Mouse (Mus musculus) forebrain, embryonic 14.5 days (tissue): ENCODE measurements around the gene Slc9a9. TPM values are rescaled to one million over a fixed set of nuclear protein-coding genes. Genes with fewer than 3 reads are reported as not detected.
A peak's percentile ranks its signal among the peaks of the same experiment; 100 is the strongest.

ENCODE experiments used
- ATAC-seq: fragments of 200-750 bp; cut with Nextera tagmentation; 2 replicates; pipeline ENCODE4 v1.8.0; 2017; ENCODE audit warnings: mild to moderate bottlenecking, moderate library complexity
- DNase-seq: peaks from one replicate; pipeline ENCODE4 v3.0.0-alpha.2; 2015; ENCODE audit warnings: low spot score
- H3K27ac ChIP-seq: fragments of 300-500 bp; sonication (generic); 2 replicates; pipeline ENCODE4 v1.5.1; 2014; ENCODE audit warnings: low read depth, mild to moderate bottlenecking, control low read depth, low read length, moderate library complexity
- H3K27me3 ChIP-seq: fragments of 300-500 bp; sonication (generic); replicated peaks from 2 replicates; pipeline ENCODE4 v1.6.1; 2014; ENCODE audit warnings: low read length, control low read depth, mixed read lengths; ENCODE audit not compliant: control insufficient read depth, insufficient read depth
- H3K36me3 ChIP-seq: fragments of 300-500 bp; sonication (generic); 2 replicates; pipeline ENCODE4 v1.6.1; 2014; ENCODE audit warnings: low read length, control low read depth; ENCODE audit not compliant: control insufficient read depth, insufficient read depth
- H3K4me1 ChIP-seq: fragments of 300-500 bp; sonication (generic); 2 replicates; pipeline ENCODE4 v1.6.1; 2014; ENCODE audit warnings: antibody characterized with exemption, low read length, control low read depth; ENCODE audit not compliant: control insufficient read depth, insufficient read depth
- H3K4me2 ChIP-seq: fragments of 300-500 bp; sonication (generic); 2 replicates; pipeline ENCODE4 v1.6.1; 2014; ENCODE audit warnings: mild to moderate bottlenecking, control low read depth, low read length
- H3K4me3 ChIP-seq: fragments of 300-500 bp; sonication (generic); 2 replicates; pipeline ENCODE4 v1.5.1; 2014; ENCODE audit warnings: low read depth, low read length, control low read depth
- H3K9ac ChIP-seq: fragments of 300-500 bp; sonication (generic); 2 replicates; pipeline ENCODE4 v1.6.1; 2014; ENCODE audit warnings: mild to moderate bottlenecking, low read length, control low read depth, moderate library complexity
- H3K9me3 ChIP-seq: fragments of 300-500 bp; sonication (generic); replicated peaks from 2 replicates; pipeline ENCODE4 v1.6.1; 2016; ENCODE audit warnings: low read length, control low read depth, mixed read lengths; ENCODE audit not compliant: control insufficient read depth
- WGBS: fragments of 180-500 bp; shearing (Covaris S2); extraction: QIAGEN DNeasy Blood & Tissue Kit; methylation state at CpG from one replicate; pipeline ENCODE4 v1.1.7; 2014; 5-methylcytosine and 5-hydroxymethylcytosine counted together
- polyA plus RNA-seq: library from polyadenylated mRNA; unstranded; fragments of >200 nt; fragmentation: Nextera tagmentation; extraction: Ambion mirVana; gene quantifications from 2 replicates; pipeline ENCODE4 v1.2.1, GENCODE M21; 2014

The Slc9a9 gene
- polyA plus RNA-seq, 1 experiment from 2014 or later, result 3.7 TPM

DNA sequence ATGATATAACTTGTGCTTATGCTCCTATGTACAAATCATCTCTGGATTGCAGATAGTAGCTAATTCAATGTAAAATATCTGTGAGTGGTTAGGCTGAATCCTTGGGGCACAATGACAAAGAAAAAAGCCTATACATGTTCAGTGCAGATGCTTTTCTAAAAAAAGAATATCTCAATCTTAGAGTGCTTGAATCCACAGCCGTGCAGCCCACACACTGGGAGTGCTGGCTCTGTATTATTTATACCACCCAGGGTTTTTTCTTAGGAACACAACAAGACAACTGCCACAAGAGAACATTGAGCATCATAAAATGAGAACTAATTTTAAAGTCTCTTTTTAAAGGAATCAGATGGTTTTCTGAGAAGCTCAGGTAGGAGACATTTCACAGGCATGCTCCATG is 19.7 kb upstream of the Slc9a9 start:
- no peak overlapping the region for H3K9ac ChIP-seq

DNA sequence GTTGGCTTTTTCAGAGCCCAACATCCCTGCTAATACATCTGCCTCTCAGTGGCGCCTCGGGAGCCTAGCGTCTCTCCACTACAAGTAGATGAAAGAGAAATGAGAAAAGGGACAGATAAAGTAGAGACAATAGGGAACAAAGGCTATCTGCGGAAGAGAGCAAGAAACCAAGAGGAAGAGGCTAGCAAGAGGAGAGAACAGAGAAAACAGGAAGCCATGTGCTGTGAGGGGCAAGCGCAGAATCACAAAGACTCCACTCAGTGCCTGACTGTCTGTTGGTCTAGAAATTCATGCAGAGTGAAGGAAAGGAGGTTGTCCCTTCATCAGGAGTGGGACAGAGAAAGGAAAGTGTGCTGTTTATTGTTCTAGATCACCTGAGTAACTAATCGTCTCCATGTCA is 16.5 kb upstream of the Slc9a9 start:
- H3K4me1 ChIP-seq, result no peaks in the 10 kb centered on the region
- no peak for ATAC-seq
- 88% methylated on average over 6 of the region's 6 CpGs for WGBS
- no peaks in the 10 kb centered on the region for H3K27me3 ChIP-seq
- no peak overlapping the region for H3K27ac ChIP-seq
- no peak overlapping the region for H3K4me2 ChIP-seq
- H3K4me3 ChIP-seq, result no peak overlapping the region
- no peak overlapping the region for H3K9ac ChIP-seq
- H3K9me3 ChIP-seq, result no peaks in the 10 kb centered on the region
- no peak for DNase-seq
- H3K36me3 ChIP-seq, result no peaks in the 10 kb centered on the region

More for the DNA sequence above, 19.7 kb upstream of the Slc9a9 start:
- ATAC-seq (no peak), DNase-seq (no peak)
- Histone ChIP-seq H3K27ac (no peak overlapping the region), H3K4me3 (no peak overlapping the region), H3K4me1 (no peaks in the 10 kb centered on the region), H3K27me3 (no peaks in the 10 kb centered on the region), H3K4me2 (no peak overlapping the region), H3K9me3 (no peaks in the 10 kb centered on the region), H3K36me3 (no peaks in the 10 kb centered on the region)
- WGBS, result 82% methylated on average over 1 of the region's 1 CpGs

DNA sequence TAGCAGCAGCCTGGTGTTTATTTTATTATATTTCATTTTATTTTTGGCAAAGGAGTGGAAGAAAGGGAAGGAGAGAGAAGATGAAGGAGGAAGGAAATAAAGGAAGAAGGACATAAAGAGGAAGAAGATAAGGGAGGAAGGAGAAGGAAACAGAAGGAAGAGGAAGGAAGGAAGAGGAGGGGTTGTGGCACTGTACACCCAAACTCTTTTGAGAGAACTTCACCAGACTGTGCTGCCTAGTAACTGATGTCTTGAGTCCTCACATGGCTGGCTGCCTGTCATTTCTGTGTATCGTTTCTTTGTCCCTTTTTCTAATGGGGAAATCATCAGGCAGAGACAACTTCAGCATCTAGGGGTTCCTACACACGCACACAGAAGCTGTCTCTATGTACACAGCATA is 15.9 kb upstream of the Slc9a9 start:
- no peak overlapping the region for H3K4me2 ChIP-seq
- no peaks in the 10 kb centered on the region for H3K36me3 ChIP-seq
- H3K27me3 ChIP-seq, result no peaks in the 10 kb centered on the region
- H3K27ac ChIP-seq, result no peak overlapping the region
- no peak overlapping the region for H3K9ac ChIP-seq
- ATAC-seq (no peak), DNase-seq (no peak)
- no peaks in the 10 kb centered on the region for H3K4me1 ChIP-seq
- 77% methylated on average over 2 of the region's 2 CpGs for WGBS
- no peaks in the 10 kb centered on the region for H3K9me3 ChIP-seq
- H3K4me3 ChIP-seq, result no peak overlapping the region

DNA sequence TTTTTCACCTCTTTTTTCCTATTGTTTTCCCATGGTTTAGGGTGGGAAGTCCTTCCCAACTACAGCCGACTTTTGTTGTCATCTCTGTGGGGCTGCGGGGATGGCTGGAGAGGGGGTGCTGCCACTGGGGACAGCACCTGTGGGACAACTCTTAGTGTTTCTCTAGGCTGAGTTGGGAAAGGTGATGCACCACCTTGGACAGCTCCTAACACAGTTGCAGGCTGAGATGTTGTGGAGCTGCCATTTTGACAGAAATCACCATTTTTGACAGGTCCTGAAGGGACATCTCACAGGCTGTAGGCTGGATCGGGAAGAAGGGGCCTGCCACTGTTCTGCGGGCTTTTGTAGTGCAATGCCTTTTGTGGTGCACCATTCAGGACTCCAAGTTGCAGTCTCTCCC is 13.4 kb upstream of the Slc9a9 start:
- DNase-seq (no peak), ATAC-seq (no peak)
- H3K36me3 ChIP-seq, result no peaks in the 10 kb centered on the region
- 79% methylated on average over 4 of the region's 4 CpGs for WGBS
- no peaks in the 10 kb centered on the region for H3K9me3 ChIP-seq
- no peaks in the 10 kb centered on the region for H3K4me1 ChIP-seq
- no peak overlapping the region for H3K4me2 ChIP-seq
- H3K27me3 ChIP-seq, result no peaks in the 10 kb centered on the region
- no peak overlapping the region for H3K9ac ChIP-seq
- H3K27ac ChIP-seq, result no peak overlapping the region
- no peak overlapping the region for H3K4me3 ChIP-seq

DNA sequence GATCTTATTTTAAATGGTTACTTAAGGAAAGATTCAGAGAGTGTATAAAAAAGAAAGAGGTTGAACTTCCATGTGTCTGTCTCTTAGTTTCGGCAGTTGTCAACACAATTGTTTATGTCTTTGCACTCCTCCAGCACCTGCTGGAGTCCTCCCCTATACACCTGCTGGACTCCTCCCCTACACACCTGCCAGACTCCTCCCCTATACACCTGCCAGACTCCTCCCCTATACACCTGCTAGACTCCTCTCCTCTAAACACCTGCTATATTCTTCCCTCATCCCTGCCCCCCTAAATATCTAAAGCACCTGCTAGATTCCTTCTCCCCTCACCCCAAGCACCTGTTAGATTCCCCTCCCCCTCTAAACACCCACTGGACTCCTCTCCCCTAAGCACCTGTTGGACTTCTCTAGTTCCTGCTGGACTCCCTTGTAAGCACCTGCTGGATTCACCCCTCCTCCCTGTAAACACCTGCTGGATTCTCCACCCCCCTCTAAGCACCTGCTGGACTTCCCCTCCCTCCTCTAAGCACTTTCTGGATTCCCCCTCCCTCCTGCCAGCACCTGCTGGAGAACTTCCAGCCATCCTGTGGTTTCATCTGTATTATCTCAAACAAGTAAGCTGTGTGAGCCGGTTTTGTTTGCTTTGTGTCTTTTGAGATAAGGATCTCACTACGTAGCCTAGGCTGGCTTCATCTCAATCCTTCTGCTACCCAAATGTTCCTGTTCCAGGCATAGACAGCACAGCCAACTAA is 10.1 kb upstream of the Slc9a9 start:
- H3K36me3 ChIP-seq, result no peaks in the 10 kb centered on the region
- no peak overlapping the region for H3K4me2 ChIP-seq
- H3K9me3 ChIP-seq, result no peaks in the 10 kb centered on the region
- no peaks in the 10 kb centered on the region for H3K27me3 ChIP-seq
- ATAC-seq (no peak), DNase-seq (no peak)
- H3K4me1 ChIP-seq, result no peaks in the 10 kb centered on the region; the same call in 1 of the 2 replicates
- H3K9ac ChIP-seq, result no peak overlapping the region
- no peak overlapping the region for H3K4me3 ChIP-seq
- whole genome bisulfite sequencing, result 62% methylated on average over 3 of the region's 3 CpGs
- H3K27ac ChIP-seq, result no peak overlapping the region

DNA sequence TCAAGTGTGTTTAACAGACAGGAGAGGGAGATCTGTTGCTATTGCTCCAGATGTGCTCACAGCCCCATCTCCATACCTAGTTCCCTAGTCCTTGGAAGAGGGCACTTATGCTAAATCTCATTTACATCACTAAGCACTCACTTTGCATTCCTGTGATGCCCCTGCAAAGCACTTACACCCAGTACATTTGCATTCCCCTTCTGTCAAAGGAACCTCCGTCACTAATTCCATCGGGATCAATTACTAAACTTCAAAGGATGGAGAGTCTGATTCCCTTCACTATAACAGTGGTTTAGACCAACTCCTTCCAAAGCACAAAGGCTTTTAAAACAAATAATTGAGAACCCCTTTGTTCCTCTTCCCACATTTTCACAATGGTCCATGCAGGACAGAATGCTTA is 7.9 kb upstream of the Slc9a9 start:
- no peak overlapping the region for H3K27ac ChIP-seq
- no peaks in the 10 kb centered on the region for H3K36me3 ChIP-seq
- H3K4me1 ChIP-seq, result no peaks in the 10 kb centered on the region; the same call in 1 of the 2 replicates
- H3K27me3 ChIP-seq, result no peaks in the 10 kb centered on the region
- ATAC-seq, result 0 out of 2 replicates have a peak, but pooled peaks have one; percentile 18
- no peaks in the 10 kb centered on the region for H3K9me3 ChIP-seq
- no peak overlapping the region for H3K4me3 ChIP-seq
- no peak overlapping the region for H3K9ac ChIP-seq
- no peak for DNase-seq
- 1% methylated on average over 2 of the region's 2 CpGs for WGBS
- no peak overlapping the region for H3K4me2 ChIP-seq

DNA sequence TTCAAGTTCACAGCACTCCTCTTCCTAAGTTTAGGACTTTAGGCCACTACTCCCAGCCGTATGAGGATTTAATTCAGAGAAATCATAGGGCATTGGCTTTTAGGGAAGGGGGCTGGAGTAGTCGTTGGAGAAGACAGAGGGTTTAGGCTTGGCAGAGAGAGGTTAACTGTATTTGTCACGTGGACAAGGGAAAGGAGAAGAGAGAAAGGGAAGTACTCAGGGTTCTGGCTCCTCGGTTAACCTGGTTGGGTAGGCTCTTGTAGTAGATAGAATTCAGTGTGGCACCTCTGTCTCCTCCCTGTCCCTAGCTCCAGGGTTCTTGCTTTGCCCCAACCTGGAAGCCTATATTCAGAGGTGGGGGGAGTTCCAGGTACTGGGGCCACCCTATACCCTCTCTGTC is 4.5 kb upstream of the Slc9a9 start:
- ATAC-seq, result no peak
- WGBS, result 84% methylated on average over 4 of the region's 4 CpGs

DNA sequence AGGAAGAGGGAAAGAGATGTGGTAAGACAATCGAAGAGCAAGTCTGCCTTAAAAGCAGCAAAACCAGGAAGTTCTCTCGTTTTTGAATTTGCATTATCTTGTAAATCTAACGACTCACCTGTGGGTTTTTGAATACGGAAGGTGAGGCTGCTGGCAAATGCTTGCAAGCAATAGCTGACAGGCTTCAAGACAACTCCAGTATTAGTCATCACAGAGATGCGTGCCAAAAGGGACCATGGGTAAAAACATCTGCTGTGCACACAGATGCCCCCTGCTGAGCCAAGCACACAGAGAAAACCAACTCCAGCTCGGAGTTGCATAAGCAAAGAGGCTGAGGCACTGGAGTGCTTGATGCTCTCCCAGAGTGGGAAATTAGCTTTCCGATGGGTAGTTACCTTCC is 1.1 kb upstream of the Slc9a9 start:
- DNase-seq, result peak; percentile 27
- H3K27ac ChIP-seq, result no peak overlapping the region
- no peaks in the 10 kb centered on the region for H3K36me3 ChIP-seq
- no peak overlapping the region for H3K4me2 ChIP-seq
- ATAC-seq, result no peak
- H3K9me3 ChIP-seq, result no peaks in the 10 kb centered on the region
- H3K9ac ChIP-seq, result no peak overlapping the region
- H3K27me3 ChIP-seq, result no peaks in the 10 kb centered on the region
- H3K4me3 ChIP-seq, result no peak overlapping the region
- 54% methylated on average over 7 of the region's 7 CpGs for WGBS
- peaks cover 6% of the 10 kb centered on the region for H3K4me1 ChIP-seq

More for the DNA sequence above, 4.5 kb upstream of the Slc9a9 start:
- Histone ChIP-seq H3K9me3 (no peaks in the 10 kb centered on the region), H3K36me3 (no peaks in the 10 kb centered on the region), H3K27me3 (no peaks in the 10 kb centered on the region), H3K4me1 (peaks cover 4% of the 10 kb centered on the region), H3K27ac (no peak overlapping the region), H3K4me2 (no peak overlapping the region), H3K4me3 (no peak overlapping the region), H3K9ac (no peak overlapping the region)
- DNase-seq, result no peak

DNA sequence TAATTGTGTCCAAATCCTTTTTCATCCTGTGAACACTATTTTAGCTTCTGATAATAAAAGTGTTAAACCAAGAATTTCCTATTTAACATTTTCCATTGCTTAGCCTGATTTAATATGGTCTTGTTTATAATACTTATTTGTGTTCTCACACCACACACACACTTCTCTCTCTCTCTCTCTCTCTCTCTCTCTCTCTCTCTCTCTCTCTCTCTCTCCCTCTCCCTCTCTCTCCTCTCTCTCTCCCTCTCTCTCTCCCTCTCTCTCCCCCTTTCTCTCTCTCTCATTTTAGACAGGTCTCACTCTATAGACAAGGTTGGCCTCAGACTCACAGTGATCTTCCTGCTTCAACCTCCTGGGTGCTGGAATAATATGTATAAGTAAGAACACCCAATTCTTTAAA is 995 bp downstream of the Slc9a9 start:
- ATAC-seq, result no peak
- peaks cover 6% of the 10 kb centered on the region for H3K4me1 ChIP-seq
- H3K4me2 ChIP-seq, result peak overlapping the region; percentile 78
- no peak for DNase-seq
- H3K9ac ChIP-seq, result peak overlapping the region; percentile 60; the same call in 1 of the 2 replicates
- H3K36me3 ChIP-seq, result no peaks in the 10 kb centered on the region
- peak overlapping the region; percentile 45 for H3K4me3 ChIP-seq
- no peak overlapping the region for H3K27ac ChIP-seq
- H3K27me3 ChIP-seq, result no peaks in the 10 kb centered on the region
- H3K9me3 ChIP-seq, result no peaks in the 10 kb centered on the region
